Mouse (Mus musculus) liver, adult 2 months (tissue): ENCODE results near the gene Thumpd3. TPM values are rescaled to one million over a fixed set of nuclear protein-coding genes. Genes with fewer than 3 reads are reported as not detected.
A peak's percentile ranks its signal among the peaks of the same experiment; 100 is the strongest.

ENCODE experiments used
- DNase-seq: peaks from one replicate; pipeline ENCODE4 v3.0.0-alpha.2; 2011; ENCODE audit warnings: low read depth, low spot score; ENCODE audit errors: extremely low read depth
- H3K27ac ChIP-seq: fragments of 200-500 bp; replicated peaks from 2 replicates; pipeline ENCODE4 v1.5.1; 2012; ENCODE audit warnings: low read depth, mild to moderate bottlenecking, control low read depth, inconsistent platforms, low read length; ENCODE audit not compliant: insufficient read depth
- H3K27me3 ChIP-seq: fragments of 200-500 bp; 2 replicates; pipeline ENCODE4 v1.6.1; 2012; ENCODE audit warnings: mild to moderate bottlenecking, moderate library complexity, low read length, inconsistent platforms; ENCODE audit not compliant: control insufficient read depth, insufficient read depth
- H3K36me3 ChIP-seq: fragments of 200-500 bp; 2 replicates; pipeline ENCODE4 v1.6.1; 2012; ENCODE audit warnings: low read length, inconsistent platforms; ENCODE audit not compliant: control insufficient read depth, insufficient read depth
- H3K4me1 ChIP-seq: fragments of 200-500 bp; 2 replicates; pipeline ENCODE4 v1.6.1; 2011; ENCODE audit warnings: low read length; ENCODE audit not compliant: control insufficient read depth, insufficient read depth
- H3K4me3 ChIP-seq: fragments of 200-500 bp; 2 replicates; pipeline ENCODE4 v1.5.1; 2011; ENCODE audit warnings: low read depth, mild to moderate bottlenecking, control low read depth, low read length, moderate library complexity; ENCODE audit not compliant: insufficient read depth
- H3K79me2 ChIP-seq: fragments of 200-500 bp; 2 replicates; pipeline ENCODE4 v1.6.1; 2012; ENCODE audit warnings: inconsistent platforms, mild to moderate bottlenecking, low read length, moderate library complexity; ENCODE audit not compliant: control insufficient read depth, insufficient read depth
- H3K9ac ChIP-seq: fragments of 200-500 bp; 2 replicates; pipeline ENCODE4 v1.6.1; 2012; ENCODE audit warnings: low read depth, mild to moderate bottlenecking, control low read depth, inconsistent platforms, low read length
- CTCF ChIP-seq: fragments of 200-500 bp; IDR thresholded peaks from 2 replicates; pipeline ENCODE4 v1.5.1; 2011; ENCODE audit warnings: low read depth, low read length, control low read depth
- POLR2A ChIP-seq: fragments of 200-500 bp; IDR thresholded peaks from 2 replicates; pipeline ENCODE4 v1.6.1; 2011; ENCODE audit warnings: low read length, control low read depth; ENCODE audit not compliant: insufficient read depth; ENCODE audit errors: extremely low read depth
- WGBS: fragments of 180-500 bp; shearing (Covaris S2); methylation state at CpG from one replicate; pipeline ENCODE4 v1.1.7; 2018; 5-methylcytosine and 5-hydroxymethylcytosine counted together
- polyA plus RNA-seq: library from polyadenylated mRNA; depleted of rRNA; stranded (reverse); fragments of >200 nt; gene quantifications from 2 replicates; pipeline ENCODE4 v1.2.3, GENCODE M21; 2012; rRNA removed
- total RNA-seq: library from RNA; depleted of rRNA; stranded (reverse); fragments of >200 nt; gene quantifications from 2 replicates; pipeline ENCODE4 v1.2.3, GENCODE M21; 2014; rRNA removed

Gene Thumpd3
- total and polyA plus RNA-seq, 2 experiments, result 6.3 to 20.1 TPM

DNA sequence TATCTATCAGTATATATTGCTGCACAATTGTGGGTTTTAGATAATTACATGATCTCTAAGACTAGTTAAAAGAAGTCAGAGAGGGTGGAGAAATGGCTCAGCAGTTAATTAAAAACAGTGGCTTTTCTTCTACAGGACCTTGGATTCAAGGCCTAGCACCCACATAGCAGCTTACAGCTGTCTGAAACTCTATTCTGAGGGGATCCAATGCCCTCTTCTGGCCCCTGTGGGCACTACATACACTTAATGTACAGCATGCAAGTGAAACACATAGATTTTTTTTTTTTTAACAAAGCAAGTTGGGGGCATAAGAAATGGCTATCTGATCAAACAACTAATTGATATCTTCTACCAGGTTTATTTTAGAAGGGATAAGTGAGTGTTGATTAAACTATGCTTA, 57.7 kb downstream of the Thumpd3 start:
- H3K27me3 ChIP-seq, result no peaks in the 10 kb centered on the region
- no peak overlapping the region for H3K27ac ChIP-seq
- peaks cover 16% of the 10 kb centered on the region; the same call in 1 of the 2 replicates for H3K79me2 ChIP-seq
- peaks cover 13% of the 10 kb centered on the region for H3K36me3 ChIP-seq
- H3K9ac ChIP-seq, result no peak overlapping the region
- peak; percentile 51 for DNase-seq
- peaks cover 19% of the 10 kb centered on the region; the same call in 1 of the 2 replicates for H3K4me1 ChIP-seq
- no peak overlapping the region for H3K4me3 ChIP-seq
- no peak for TF ChIP-seq POLR2A
- peak; percentile 26; the same call in 1 of the 2 replicates for TF ChIP-seq CTCF

DNA sequence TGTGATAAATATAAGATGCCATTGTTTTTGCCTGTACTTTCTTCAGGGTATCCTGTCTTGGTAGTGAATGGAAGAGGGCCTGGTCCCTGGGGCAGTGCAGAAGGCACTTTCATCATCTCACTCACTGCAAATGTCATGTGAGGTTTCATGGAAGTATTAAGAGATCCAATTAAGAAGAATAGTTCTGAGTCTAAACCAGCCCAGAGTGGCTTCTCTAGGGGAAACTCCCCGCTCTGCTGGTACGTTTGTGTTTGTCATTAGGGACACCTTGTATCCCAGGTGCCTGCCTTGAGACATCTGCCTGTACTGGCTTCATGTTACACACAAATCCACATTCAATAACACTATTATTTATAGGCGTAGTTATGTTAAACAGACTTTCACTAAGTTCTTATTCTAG, 63.4 kb downstream of the Thumpd3 start:
- TF ChIP-seq CTCF, result no peak
- Histone ChIP-seq H3K4me3 (no peak overlapping the region), H3K79me2 (peaks cover 14% of the 10 kb centered on the region; the same call in 1 of the 2 replicates), H3K27me3 (no peaks in the 10 kb centered on the region), H3K4me1 (no peaks in the 10 kb centered on the region), H3K9ac (no peak overlapping the region), H3K36me3 (peaks cover 51% of the 10 kb centered on the region), H3K27ac (no peak overlapping the region)
- no peak for DNase-seq
- 97% methylated on average over 3 of the region's 3 CpGs for WGBS

DNA sequence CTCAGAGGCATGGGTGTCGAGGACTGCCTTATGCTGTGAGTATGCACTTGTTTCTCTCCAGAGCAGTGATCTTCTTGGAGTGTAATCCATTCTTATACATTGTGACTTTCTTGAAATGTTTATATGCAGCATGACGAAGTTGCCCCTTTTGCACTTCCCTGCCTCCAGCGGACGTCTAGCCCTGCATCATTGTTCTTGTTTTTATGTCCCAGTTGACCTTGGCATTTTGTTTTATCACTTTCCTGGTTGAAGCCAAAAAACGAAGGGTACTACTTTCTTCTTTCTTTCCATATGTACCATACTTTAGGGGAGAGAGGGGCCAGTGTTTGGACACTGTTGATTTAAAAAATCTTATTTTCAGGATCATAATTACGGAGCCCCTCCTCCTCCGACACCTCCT, 63.9 kb downstream of the Thumpd3 start:
- no peak for TF ChIP-seq CTCF
- no peak for TF ChIP-seq POLR2A
- Histone ChIP-seq H3K36me3 (peaks cover 52% of the 10 kb centered on the region), H3K9ac (no peak overlapping the region), H3K79me2 (peaks cover 8% of the 10 kb centered on the region; the same call in 1 of the 2 replicates), H3K27ac (no peak overlapping the region), H3K4me1 (no peaks in the 10 kb centered on the region), H3K27me3 (no peaks in the 10 kb centered on the region), H3K4me3 (no peak overlapping the region)
- no peak for DNase-seq
- WGBS, result 84% methylated on average over 7 of the region's 7 CpGs

Other genes with a start within 250 kb of the Thumpd3 start
- 0.83 and 1.2 TPM in 2 replicates for gene Srgap3, start 99.0 kb upstream of the Thumpd3 start, total RNA-seq
- gene Srgap3, start 99.0 kb upstream of the Thumpd3 start, polyA plus RNA-seq, result 0.69 and 1.5 TPM in 2 replicates
- 28.1 and 35.4 TPM in 2 replicates for gene Setd5, start 31.1 kb downstream of the Thumpd3 start, total RNA-seq
- gene Setd5, start 31.1 kb downstream of the Thumpd3 start, polyA plus RNA-seq, result 8.8 and 11.8 TPM in 2 replicates
- gene Lhfpl4, start 149.2 kb downstream of the Thumpd3 start, total RNA-seq, result 0.07 TPM in 1 of 2 replicates, not detected in the other
- gene Lhfpl4, start 149.2 kb downstream of the Thumpd3 start, polyA plus RNA-seq, result 0.02 TPM in 1 of 2 replicates, not detected in the other
- 22.4 and 24.1 TPM in 2 replicates for gene Mtmr14, start 191.6 kb downstream of the Thumpd3 start, total RNA-seq
- 28.8 and 32.8 TPM in 2 replicates for gene Mtmr14, start 191.6 kb downstream of the Thumpd3 start, polyA plus RNA-seq
- not detected in 2 replicates for gene Cpne9, start 236.1 kb downstream of the Thumpd3 start, total RNA-seq
- gene Cpne9, start 236.1 kb downstream of the Thumpd3 start, polyA plus RNA-seq, result not detected in 2 replicates